In the genomic region with DNA sequence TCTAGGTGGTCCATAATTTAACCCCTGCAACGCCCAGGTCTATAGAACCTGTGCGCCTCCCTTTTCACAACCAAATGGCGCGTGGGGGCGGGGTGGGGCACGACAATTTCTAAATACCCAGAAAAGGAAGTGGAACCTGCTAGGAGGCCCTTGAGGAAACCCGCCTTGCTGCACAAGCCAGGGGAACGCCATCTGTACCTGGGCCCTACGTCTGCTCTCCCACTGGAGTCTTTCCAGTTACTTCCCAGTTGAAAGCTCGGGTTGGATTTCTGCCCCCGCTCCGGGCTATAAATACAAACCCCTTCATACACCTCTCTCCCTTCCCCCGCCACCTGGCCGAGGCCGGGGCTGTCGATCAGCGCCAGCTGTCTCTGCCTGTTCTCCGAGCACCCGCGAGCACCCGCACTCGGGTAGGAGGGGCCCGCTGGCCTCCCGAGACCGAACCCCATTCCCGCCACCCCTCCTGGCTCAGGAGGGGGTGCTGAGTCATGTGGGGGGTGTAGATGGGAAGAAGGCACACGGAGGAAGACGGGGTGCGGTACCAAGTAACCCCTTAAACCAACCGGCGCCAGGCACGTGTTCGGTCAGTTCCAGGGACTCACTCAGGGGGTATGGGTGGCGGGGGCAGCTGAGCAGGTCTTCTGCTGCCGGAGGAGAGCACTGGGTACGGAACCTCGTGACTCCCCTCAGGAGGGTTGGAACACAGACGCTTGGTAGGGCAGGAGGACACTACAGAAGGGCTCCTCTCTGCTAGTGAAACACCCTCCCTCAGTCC, we compare ENCODE assay signal across 8 mouse cellular contexts. TPM values are rescaled to one million over a fixed set of nuclear protein-coding genes. Genes with fewer than 3 reads are reported as not detected.
DNase-seq lines count a peak whose midpoint lies in the region; ATAC-seq and TF ChIP-seq lines count a peak whose summit lies in the region.

No protein-coding gene starts in this region.

- H3K4me1 ChIP-seq in bone marrow macrophage, adult 2 months (ENCODE audit: control insufficient read depth, insufficient read depth, low read length): peaks cover 33% of the 10 kb centered on the region
- peaks cover 11% of the 10 kb centered on the region for H3K4me1 ChIP-seq in forebrain, embryonic 14.5 days (ENCODE audit: control insufficient read depth, insufficient read depth, low read length)
- H3K4me1 ChIP-seq in lung, embryonic 14.5 days (ENCODE audit: insufficient read depth): no peaks in the 10 kb centered on the region; the same call in 1 of the 2 replicates
- peaks cover 25% of the 10 kb centered on the region for H3K4me1 ChIP-seq in neural tube, embryonic 15.5 days

- H3K27me3 ChIP-seq in forebrain, embryonic 14.5 days (replicated peaks; ENCODE audit: control insufficient read depth, insufficient read depth, low read length): peaks cover 33% of the 10 kb centered on the region
- H3K27me3 ChIP-seq in lung, embryonic 14.5 days (ENCODE audit: insufficient read depth, low read length): peaks cover 41% of the 10 kb centered on the region
- peaks cover 76% of the 10 kb centered on the region for H3K27me3 ChIP-seq in neural tube, embryonic 15.5 days (replicated peaks)

- H3K27ac ChIP-seq in bone marrow macrophage, adult 2 months (ENCODE audit: insufficient read depth, low read depth, low read length): peak overlapping the region; percentile 10
- peak overlapping the region; percentile 3; the same call in 1 of the 2 replicates for H3K27ac ChIP-seq in forebrain, embryonic 14.5 days (ENCODE audit: low read depth, low read length)
- peak overlapping the region; percentile 97 for H3K27ac ChIP-seq in layer of hippocampus, adult 2 months
- H3K27ac ChIP-seq in lung, embryonic 14.5 days (ENCODE audit: low read depth): no peak overlapping the region; the same call in 1 of the 2 replicates
- H3K27ac ChIP-seq in neural tube, embryonic 15.5 days (replicated peaks): no peak overlapping the region

- no peaks in the 10 kb centered on the region for H3K9me3 ChIP-seq in forebrain, embryonic 14.5 days (replicated peaks; ENCODE audit: control insufficient read depth, low read length)
- no peaks in the 10 kb centered on the region for H3K9me3 ChIP-seq in lung, embryonic 14.5 days (ENCODE audit: low read depth, low read length)
- H3K9me3 ChIP-seq in neural tube, embryonic 15.5 days (replicated peaks): no peaks in the 10 kb centered on the region

- peak overlapping the region; percentile 96 for H3K4me2 ChIP-seq in forebrain, embryonic 14.5 days (ENCODE audit: low read length)
- peak overlapping the region; percentile 99 for H3K4me2 ChIP-seq in lung, embryonic 14.5 days
- H3K4me2 ChIP-seq in neural tube, embryonic 15.5 days: peak overlapping the region; percentile 97

- H3K4me3 ChIP-seq in bone marrow macrophage, adult 2 months (ENCODE audit: insufficient read depth, low read length): peak overlapping the region; percentile 95
- peak overlapping the region; percentile 41 for H3K4me3 ChIP-seq in forebrain, embryonic 14.5 days (ENCODE audit: low read depth, low read length)
- H3K4me3 ChIP-seq in layer of hippocampus, adult 2 months: peak overlapping the region; percentile 93
- H3K4me3 ChIP-seq in lung, embryonic 14.5 days (ENCODE audit: low read depth, low read length): peak overlapping the region; percentile 53
- peak overlapping the region; percentile 55 for H3K4me3 ChIP-seq in neural tube, embryonic 15.5 days (replicated peaks)

- peak overlapping the region; percentile 59 for H3K9ac ChIP-seq in forebrain, embryonic 14.5 days (ENCODE audit: low read length)
- peak overlapping the region; percentile 54 for H3K9ac ChIP-seq in lung, embryonic 14.5 days
- peak overlapping the region; percentile 56 for H3K9ac ChIP-seq in neural tube, embryonic 15.5 days (replicated peaks)

- peaks cover 25% of the 10 kb centered on the region for H3K36me3 ChIP-seq in forebrain, embryonic 14.5 days (ENCODE audit: control insufficient read depth, insufficient read depth, low read length)
- H3K36me3 ChIP-seq in lung, embryonic 14.5 days (ENCODE audit: insufficient read depth): peaks cover 26% of the 10 kb centered on the region
- peaks cover 18% of the 10 kb centered on the region for H3K36me3 ChIP-seq in neural tube, embryonic 15.5 days

- intact Hi-C loops in heart, postnatal 36 days (cut with DNase I): no loop called here

- DNase-seq in CD8-positive naive resting alpha-beta T cell, adult 2 months (ENCODE audit: low read depth in 2 of 2, low spot score in 2 of 2): peak; percentile 49 to 57
- peak; percentile 69 for DNase-seq in forebrain, embryonic 14.5 days (ENCODE audit: low spot score)
- DNase-seq in heart, postnatal 36 days: peak; percentile 56 to 72
- DNase-seq in layer of hippocampus, adult 2 months (ENCODE audit: low spot score in 2 of 2): peak; percentile 61
- DNase-seq in lung, embryonic 14.5 days: peak; percentile 19
- DNase-seq in thymus, postnatal 4 days: peak; percentile 82

- no peak for TF ChIP-seq CTCF in bone marrow macrophage, adult 2 months (IDR thresholded peaks at IDR 0.05; ENCODE audit: low read depth, low read length)
- TF ChIP-seq CTCF in layer of hippocampus, adult 2 months (conservative IDR thresholded peaks at IDR 0.05): no peak
- TF ChIP-seq CTCF in lung, embryonic 14.5 days (IDR thresholded peaks at IDR 0.05; ENCODE audit: low read depth): no peak

- TF ChIP-seq POLR2A in bone marrow macrophage, adult 2 months (IDR thresholded peaks at IDR 0.05; ENCODE audit: borderline replicate concordance, low read depth, low read length): no peak

- ATAC-seq in forebrain, embryonic 14.5 days: peak; percentile 62
- peak; percentile 65 for ATAC-seq in lung, embryonic 14.5 days (ENCODE audit: insufficient read depth)
- peak; percentile 43 for ATAC-seq in neural tube, embryonic 15.5 days (ENCODE audit: low FRiP score)

- WGBS in forebrain, embryonic 14.5 days: 1% methylated on average over 38 of the region's 38 CpGs
- WGBS in lung, embryonic 14.5 days: 1% methylated on average over 38 of the region's 38 CpGs
- WGBS in neural tube, embryonic 15.5 days: 2% methylated on average over 38 of the region's 38 CpGs

RNA-seq across cellular contexts. Expression of gene Tuba4a, which starts 1.3 kb away (rescaled TPM):
- polyA plus RNA-seq in bone marrow macrophage, adult 2 months (2012; ENCODE audit: insufficient read depth, insufficient read length, missing spikeins): 38.7 and 47.0 TPM in 2 replicates
- 14.3 and 21.3 TPM in 2 replicates for polyA plus RNA-seq in forebrain, embryonic 14.5 days (2014; fragmentation: Nextera tagmentation; extraction: Ambion mirVana)
- 100 to 1,000 TPM; 778 to 837 TPM for total RNA-seq in heart, postnatal 36 days (2021)
- total RNA-seq in layer of hippocampus, adult 2 months (2021): 100 to 1,000 TPM; 533 to 543 TPM
- polyA plus RNA-seq in lung, embryonic 14.5 days (2014; fragmentation: Nextera tagmentation; extraction: Ambion mirVana): 21.3 and 25.3 TPM in 2 replicates
- polyA plus RNA-seq in neural tube, embryonic 15.5 days (2015; fragmentation: Nextera tagmentation; extraction: Ambion mirVana): 44.6 and 81.9 TPM in 2 replicates

RNA-seq across cellular contexts. Expression of gene Stk16, which starts 7.8 kb away (rescaled TPM):
- 41.9 and 46.0 TPM in 2 replicates for polyA plus RNA-seq in bone marrow macrophage, adult 2 months (2012; ENCODE audit: insufficient read depth, insufficient read length, missing spikeins)
- polyA plus RNA-seq in forebrain, embryonic 14.5 days (2014; fragmentation: Nextera tagmentation; extraction: Ambion mirVana): 116 and 130 TPM in 2 replicates
- total RNA-seq in heart, postnatal 36 days (2021): 10 to 100 TPM; 38.1 to 41.0 TPM
- total RNA-seq in layer of hippocampus, adult 2 months (2021): 10 to 100 TPM; 88.6 to 93.7 TPM
- polyA plus RNA-seq in lung, embryonic 14.5 days (2014; fragmentation: Nextera tagmentation; extraction: Ambion mirVana): 115 and 119 TPM in 2 replicates
- polyA plus RNA-seq in neural tube, embryonic 15.5 days (2015; fragmentation: Nextera tagmentation; extraction: Ambion mirVana): 158 and 159 TPM in 2 replicates

RNA-seq across cellular contexts. Expression of gene Glb1l, which starts 7.8 kb away (rescaled TPM):
- 27.1 and 28.0 TPM in 2 replicates for polyA plus RNA-seq in bone marrow macrophage, adult 2 months (2012; ENCODE audit: insufficient read depth, insufficient read length, missing spikeins)
- polyA plus RNA-seq in forebrain, embryonic 14.5 days (2014; fragmentation: Nextera tagmentation; extraction: Ambion mirVana): 13.0 and 14.3 TPM in 2 replicates
- 1 to 10 TPM; 2.5 to 4.0 TPM for total RNA-seq in heart, postnatal 36 days (2021)
- total RNA-seq in layer of hippocampus, adult 2 months (2021): 10 to 100 TPM; 16.9 to 17.7 TPM
- 16.0 and 16.7 TPM in 2 replicates for polyA plus RNA-seq in lung, embryonic 14.5 days (2014; fragmentation: Nextera tagmentation; extraction: Ambion mirVana)
- 16.2 and 17.5 TPM in 2 replicates for polyA plus RNA-seq in neural tube, embryonic 15.5 days (2015; fragmentation: Nextera tagmentation; extraction: Ambion mirVana)

RNA-seq across cellular contexts. Expression of gene A630095N17Rik, which starts 13.5 kb away (rescaled TPM):
- polyA plus RNA-seq in bone marrow macrophage, adult 2 months (2012; ENCODE audit: insufficient read depth, insufficient read length, missing spikeins): not detected in 2 replicates
- not detected in 2 replicates for polyA plus RNA-seq in forebrain, embryonic 14.5 days (2014; fragmentation: Nextera tagmentation; extraction: Ambion mirVana)
- total RNA-seq in heart, postnatal 36 days (2021): not detected
- not detected for total RNA-seq in layer of hippocampus, adult 2 months (2021)
- polyA plus RNA-seq in lung, embryonic 14.5 days (2014; fragmentation: Nextera tagmentation; extraction: Ambion mirVana): not detected in 2 replicates
- polyA plus RNA-seq in neural tube, embryonic 15.5 days (2015; fragmentation: Nextera tagmentation; extraction: Ambion mirVana): 0.29 TPM in 1 of 2 replicates, not detected in the other

RNA-seq across cellular contexts. Expression of gene Dnajb2, which starts 17.8 kb away (rescaled TPM):
- polyA plus RNA-seq in bone marrow macrophage, adult 2 months (2012; ENCODE audit: insufficient read depth, insufficient read length, missing spikeins): 6.7 and 10.7 TPM in 2 replicates
- 21.5 and 24.3 TPM in 2 replicates for polyA plus RNA-seq in forebrain, embryonic 14.5 days (2014; fragmentation: Nextera tagmentation; extraction: Ambion mirVana)
- 100 to 1,000 TPM; 104 to 112 TPM for total RNA-seq in heart, postnatal 36 days (2021)
- total RNA-seq in layer of hippocampus, adult 2 months (2021): 10 to 100 TPM; 69.6 to 82.8 TPM
- 14.1 and 16.9 TPM in 2 replicates for polyA plus RNA-seq in lung, embryonic 14.5 days (2014; fragmentation: Nextera tagmentation; extraction: Ambion mirVana)
- polyA plus RNA-seq in neural tube, embryonic 15.5 days (2015; fragmentation: Nextera tagmentation; extraction: Ambion mirVana): 72.1 and 90.7 TPM in 2 replicates

Comparison
In these comparisons a context has a peak if more than half of its experiments do, and no peak if none do; other contexts are left out.
1. DNase-seq: peak in every context shown above with its lines; median percentile 82 in thymus, postnatal 4 days; 69 in forebrain, embryonic 14.5 days; 64 in heart, postnatal 36 days; 61 in layer of hippocampus, adult 2 months; 53 in CD8-positive naive resting alpha-beta T cell, adult 2 months; 19 in lung, embryonic 14.5 days.
2. H3K27ac ChIP-seq: peak in bone marrow macrophage, adult 2 months (single experiment), forebrain, embryonic 14.5 days (single experiment) and layer of hippocampus, adult 2 months (single experiment); none in lung, embryonic 14.5 days (single experiment) and neural tube, embryonic 15.5 days (single experiment).
3. H3K4me3 ChIP-seq: peak in every context shown above with its lines; median percentile 95 in bone marrow macrophage, adult 2 months; 93 in layer of hippocampus, adult 2 months; 55 in neural tube, embryonic 15.5 days; 53 in lung, embryonic 14.5 days; 41 in forebrain, embryonic 14.5 days.
4. Peak in every context shown above with its lines, with median percentiles within 50 percentile points of each other: ATAC-seq, H3K4me2 ChIP-seq and H3K9ac ChIP-seq.